Mouse (Mus musculus) heart, embryonic 14.5 days (tissue): ENCODE measurements around the gene Tmem60. TPM values are rescaled to one million over a fixed set of nuclear protein-coding genes. Genes with fewer than 3 reads are reported as not detected.

Experiments used
- ATAC-seq: fragments of 200-750 bp; cut with Nextera tagmentation; 2 replicates; pipeline ENCODE4 v1.8.0; 2017; ENCODE audit warnings: low read depth, moderate TSS enrichment; ENCODE audit not compliant: insufficient number of reproducible peaks, insufficient read depth, low FRiP score
- H3K27ac ChIP-seq, 2 experiments: fragments of 200-500 bp in 1 of 2; fragments of 300-500 bp in 1 of 2; sonication (generic) in 1 of 2; replicated peaks in 1 of 2; 2 replicates each; pipeline ENCODE4 v1.5.1; 2012 to 2014; ENCODE audit warnings: low read depth in 2 of 2, low read length in 2 of 2, control low read depth in 1 of 2, mild to moderate bottlenecking in 1 of 2, mixed read lengths in 1 of 2; ENCODE audit not compliant: control insufficient read depth in 1 of 2, insufficient read depth in 1 of 2
- H3K27me3 ChIP-seq: fragments of 300-500 bp; sonication (generic); 2 replicates; pipeline ENCODE4 v1.6.1; 2014; ENCODE audit warnings: mild to moderate bottlenecking, low read length, control low read depth; ENCODE audit not compliant: control insufficient read depth, insufficient read depth
- H3K36me3 ChIP-seq: fragments of 300-500 bp; sonication (generic); 2 replicates; pipeline ENCODE4 v1.6.1; 2014; ENCODE audit warnings: mild to moderate bottlenecking, control low read depth, low read length, mixed read lengths; ENCODE audit not compliant: control insufficient read depth, insufficient read depth
- H3K4me1 ChIP-seq, 2 experiments: fragments of 200-500 bp in 1 of 2; fragments of 300-500 bp in 1 of 2; sonication (generic) in 1 of 2; 2 replicates each; pipeline ENCODE4 v1.6.1; 2012 to 2014; ENCODE audit warnings: low read length in 2 of 2, control low read depth in 1 of 2, mixed read lengths in 1 of 2; ENCODE audit not compliant: control insufficient read depth in 2 of 2, insufficient read depth in 2 of 2
- H3K4me2 ChIP-seq: fragments of 300-500 bp; sonication (generic); 2 replicates; pipeline ENCODE4 v1.6.1; 2014; ENCODE audit warnings: mild to moderate bottlenecking, low read length
- H3K4me3 ChIP-seq, 2 experiments: fragments of 200-500 bp in 1 of 2; fragments of 300-500 bp in 1 of 2; sonication (generic) in 1 of 2; 2 replicates each; pipeline ENCODE4 v1.5.1; 2012 to 2014; ENCODE audit warnings: low read length in 2 of 2, mild to moderate bottlenecking in 2 of 2, control low read depth in 1 of 2, low read depth in 1 of 2, moderate library complexity in 1 of 2; ENCODE audit not compliant: control insufficient read depth in 1 of 2, insufficient read depth in 1 of 2
- H3K9ac ChIP-seq: fragments of 300-500 bp; sonication (generic); 2 replicates; pipeline ENCODE4 v1.6.1; 2014; ENCODE audit warnings: mild to moderate bottlenecking, low read length
- H3K9me3 ChIP-seq: fragments of 300-500 bp; sonication (generic); 2 replicates; pipeline ENCODE4 v1.6.1; 2016; ENCODE audit warnings: low read length, control low read depth; ENCODE audit not compliant: control insufficient read depth
- WGBS: fragments of 180-500 bp; shearing (Covaris S2); extraction: QIAGEN DNeasy Blood & Tissue Kit; methylation state at CpG from one replicate; pipeline ENCODE4 v1.1.7; 2014; 5-methylcytosine and 5-hydroxymethylcytosine counted together
- polyA plus RNA-seq: library from polyadenylated mRNA; unstranded; fragments of >200 nt; fragmentation: Nextera tagmentation; extraction: Ambion mirVana; gene quantifications from 2 replicates; pipeline ENCODE4 v1.2.1, GENCODE M21; 2014

Gene Tmem60
- polyA plus RNA-seq, result 53.3 and 56.2 TPM in 2 replicates

GRCm38 (mm10) chr5:20881915-20882800, at the start of gene Tmem60, which contains the start of gene Phtf2:
Gene Tmem60 (plus strand): TSS chr5:20882191.
Gene Phtf2 (minus strand): TSS chr5:20882124.
- Histone ChIP-seq H3K9me3 (no peaks in the 10 kb centered on the region), H3K4me2 (peak within 1 kb of the TSS; percentile 88), H3K27me3 (no peaks in the 10 kb centered on the region), H3K9ac (peak within 1 kb of the TSS; percentile 90), H3K36me3 (peaks cover 21% of the 10 kb centered on the region), H3K4me3 (peak within 1 kb of the TSS; percentile 76 to 79), H3K27ac (peak within 1 kb of the TSS; percentile 88 to 96), H3K4me1 (peaks cover 4 to 28% of the 10 kb centered on the region in 2 experiments)
- peak; percentile 99 for ATAC-seq
- WGBS, result under 1% methylated on average over 93 of the region's 94 CpGs

GRCm38 (mm10) chr5:20834399-20834798, 47.6 kb upstream of the Tmem60 start:
- Histone ChIP-seq H3K9ac (no peak overlapping the region), H3K27me3 (no peaks in the 10 kb centered on the region), H3K4me2 (no peak overlapping the region), H3K27ac (no peak overlapping the region), H3K9me3 (no peaks in the 10 kb centered on the region), H3K4me3 (no peak overlapping the region), H3K4me1 (peaks cover 2 to 12% of the 10 kb centered on the region in 2 experiments; a peak in 3 of 4 replicates), H3K36me3 (0 out of 2 replicates have a peak, but pooled peaks cover 2% of the 10 kb centered on the region)
- ATAC-seq, result no peak
- WGBS, result 88% methylated on average over 1 of the region's 1 CpGs

GRCm38 (mm10) chr5:20837082-20837481, 44.9 kb upstream of the Tmem60 start:
- H3K9me3 ChIP-seq, result no peaks in the 10 kb centered on the region
- 97% methylated on average over 1 of the region's 1 CpGs for WGBS
- no peak for ATAC-seq

GRCm38 (mm10) chr5:20843405-20843804, 38.6 kb upstream of the Tmem60 start:
- Histone ChIP-seq H3K36me3 (no peaks in the 10 kb centered on the region), H3K4me1 (peaks cover 0 to 21% of the 10 kb centered on the region in 2 experiments; a peak in 2 of 4 replicates), H3K27ac (no peak overlapping the region), H3K4me2 (no peak overlapping the region), H3K4me3 (no peak overlapping the region), H3K27me3 (no peaks in the 10 kb centered on the region), H3K9me3 (no peaks in the 10 kb centered on the region), H3K9ac (no peak overlapping the region)
- no peak for ATAC-seq
- WGBS, result 84% methylated on average over 2 of the region's 3 CpGs

More at GRCm38 (mm10) chr5:20837082-20837481, 44.9 kb upstream of the Tmem60 start:
- H3K4me1 ChIP-seq, result peaks cover 0 to 11% of the 10 kb centered on the region in 2 experiments; a peak in 2 of 4 replicates
- no peak overlapping the region for H3K4me2 ChIP-seq
- no peak overlapping the region for H3K4me3 ChIP-seq
- no peaks in the 10 kb centered on the region for H3K27me3 ChIP-seq
- H3K9ac ChIP-seq, result no peak overlapping the region
- no peaks in the 10 kb centered on the region for H3K36me3 ChIP-seq
- H3K27ac ChIP-seq, result no peak overlapping the region

- no peaks in the 10 kb centered on the region for H3K9me3 ChIP-seq
- H3K27me3 ChIP-seq, result no peaks in the 10 kb centered on the region
- no peak for ATAC-seq
- H3K27ac ChIP-seq, result no peak overlapping the region
- H3K4me2 ChIP-seq, result no peak overlapping the region
- no peak overlapping the region for H3K9ac ChIP-seq
- no peak overlapping the region for H3K4me3 ChIP-seq
- H3K4me1 ChIP-seq, result peaks cover 0 to 21% of the 10 kb centered on the region in 2 experiments; a peak in 2 of 4 replicates
- H3K36me3 ChIP-seq, result no peaks in the 10 kb centered on the region
- whole genome bisulfite sequencing, result 82% methylated on average over 2 of the region's 2 CpGs
Observed at GRCm38 (mm10) chr5:20843816-20844215, 38.2 kb upstream of the Tmem60 start.

GRCm38 (mm10) chr5:20847010-20847409, 35.0 kb upstream of the Tmem60 start:
- WGBS, result 98% methylated on average over 2 of the region's 2 CpGs
- no peak overlapping the region for H3K4me3 ChIP-seq
- H3K27me3 ChIP-seq, result no peaks in the 10 kb centered on the region
- H3K36me3 ChIP-seq, result no peaks in the 10 kb centered on the region; the same call in 1 of the 2 replicates
- no peak overlapping the region for H3K27ac ChIP-seq
- H3K9me3 ChIP-seq, result no peaks in the 10 kb centered on the region
- ATAC-seq, result no peak
- H3K4me2 ChIP-seq, result no peak overlapping the region
- peaks cover 0 to 10% of the 10 kb centered on the region in 2 experiments; a peak in 2 of 4 replicates for H3K4me1 ChIP-seq
- H3K9ac ChIP-seq, result no peak overlapping the region

- Histone ChIP-seq H3K9me3 (no peaks in the 10 kb centered on the region), H3K4me1 (peaks cover 0 to 5% of the 10 kb centered on the region in 2 experiments; a peak in 1 of 4 replicates), H3K36me3 (no peaks in the 10 kb centered on the region; the same call in 1 of the 2 replicates), H3K27me3 (no peaks in the 10 kb centered on the region), H3K4me3 (no peak overlapping the region), H3K27ac (no peak overlapping the region), H3K9ac (no peak overlapping the region), H3K4me2 (no peak overlapping the region)
- WGBS, result 85% methylated on average over 4 of the region's 4 CpGs
- ATAC-seq, result no peak
Observed at GRCm38 (mm10) chr5:20855066-20855465, 26.9 kb upstream of the Tmem60 start.
